Mouse (Mus musculus) retina, postnatal 7 days (tissue): ENCODE data around the gene Atxn10.

Experiments used
- DNase-seq: peaks from one replicate; pipeline ENCODE4 v3.0.0-alpha.2; 2012; ENCODE audit warnings: low read depth, low spot score

The Atxn10 gene

DNA sequence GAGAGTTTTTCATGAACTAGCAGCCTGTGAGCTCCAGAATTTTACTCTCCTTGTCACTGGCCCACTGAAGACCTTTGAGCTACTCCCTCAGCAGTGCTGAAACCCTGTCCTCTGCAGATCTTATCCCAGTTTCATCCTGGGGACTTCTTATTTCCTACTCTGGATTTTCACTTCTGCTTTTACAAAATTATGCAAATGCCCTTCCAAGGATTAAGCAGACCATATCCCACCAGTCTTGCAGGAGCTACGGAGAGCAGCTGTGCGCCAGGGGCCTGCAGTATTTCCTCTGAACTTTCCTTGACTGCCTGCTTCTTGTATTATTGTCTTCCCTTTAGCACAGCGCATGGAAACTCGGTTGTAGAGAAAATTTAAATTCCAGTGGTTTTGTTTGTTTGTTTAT is 68.7 kb downstream of the Atxn10 start:
- no peak for DNase-seq

DNA sequence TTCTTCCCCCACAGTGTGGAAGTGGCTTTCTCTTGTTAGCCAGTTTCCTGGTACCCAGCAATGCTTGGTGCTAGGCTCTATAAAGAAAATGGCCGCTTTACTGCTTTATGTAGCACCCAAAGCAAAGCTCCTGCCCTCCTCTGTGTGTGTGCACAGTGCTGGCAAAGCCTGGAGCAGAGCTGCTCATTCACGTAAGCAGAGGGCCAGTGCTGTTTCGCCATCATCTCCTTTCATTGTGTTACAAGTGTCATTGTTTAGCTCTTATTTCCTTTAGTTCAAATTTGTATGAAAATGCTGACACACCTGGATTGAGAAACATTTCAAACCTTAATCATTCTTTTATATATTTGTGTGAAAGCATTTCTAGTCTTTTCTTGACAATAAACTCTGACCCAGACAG is 69.5 kb downstream of the Atxn10 start:
- DNase-seq: no peak

DNA sequence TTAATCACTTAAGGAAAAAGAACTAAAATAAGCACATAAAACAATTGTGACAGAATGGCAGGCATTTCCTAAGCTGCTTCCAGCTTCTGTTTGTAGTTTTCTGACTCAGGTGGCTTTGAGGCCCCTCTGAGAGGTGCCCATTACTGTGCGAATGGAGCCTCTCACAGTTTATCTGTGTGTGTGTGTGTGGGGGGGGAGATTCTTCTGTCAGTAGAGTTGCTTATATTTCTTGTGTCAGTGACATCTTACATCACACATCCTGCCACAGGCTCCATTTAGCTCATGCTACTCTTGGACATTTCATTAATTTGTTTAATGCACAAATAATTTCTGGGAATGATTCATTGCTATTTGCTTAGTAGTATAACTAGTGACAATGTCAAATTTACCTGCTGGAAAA is 70.8 kb downstream of the Atxn10 start:
- DNase-seq: no peak

DNA sequence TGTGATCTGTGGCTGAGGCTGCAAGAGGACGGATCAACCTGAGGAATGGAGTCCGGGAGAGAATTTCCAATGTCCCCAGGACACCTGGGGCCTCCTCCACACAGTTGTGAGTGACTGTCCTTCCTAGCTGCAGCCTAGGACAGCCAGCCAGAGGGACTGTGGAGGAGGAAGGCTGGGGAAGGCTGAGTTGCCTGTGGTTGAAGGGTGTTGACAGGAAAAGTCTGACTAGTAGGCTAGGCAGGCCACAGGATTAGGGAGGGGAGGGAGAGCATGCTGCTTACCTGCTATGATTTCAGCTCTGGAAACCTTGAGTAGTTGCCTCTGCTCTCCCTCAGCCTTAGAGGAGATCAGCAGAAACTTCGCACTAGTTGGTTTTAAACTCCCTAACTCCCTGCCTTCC is 71.3 kb downstream of the Atxn10 start:
- DNase-seq: no peak

DNA sequence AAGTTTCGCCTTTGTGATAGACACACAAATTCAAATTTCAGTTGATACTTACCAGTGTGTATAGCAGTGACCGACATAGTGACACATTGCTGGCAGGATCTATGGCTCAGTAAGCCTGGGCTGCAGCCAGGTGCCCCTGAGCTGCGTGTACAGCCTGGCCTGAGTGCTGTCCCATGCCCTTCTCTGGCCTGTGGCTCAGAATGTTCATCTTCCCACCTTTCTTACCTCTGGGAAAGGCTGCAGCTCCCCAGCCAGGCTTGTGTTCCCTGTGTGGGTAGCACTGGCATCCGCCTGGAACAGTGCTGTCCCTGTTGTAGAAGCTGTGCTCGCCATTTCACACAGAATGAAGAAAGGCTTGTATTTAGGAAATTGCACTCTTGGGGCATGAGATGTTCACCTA is 72.7 kb downstream of the Atxn10 start:
- DNase-seq: no peak

DNA sequence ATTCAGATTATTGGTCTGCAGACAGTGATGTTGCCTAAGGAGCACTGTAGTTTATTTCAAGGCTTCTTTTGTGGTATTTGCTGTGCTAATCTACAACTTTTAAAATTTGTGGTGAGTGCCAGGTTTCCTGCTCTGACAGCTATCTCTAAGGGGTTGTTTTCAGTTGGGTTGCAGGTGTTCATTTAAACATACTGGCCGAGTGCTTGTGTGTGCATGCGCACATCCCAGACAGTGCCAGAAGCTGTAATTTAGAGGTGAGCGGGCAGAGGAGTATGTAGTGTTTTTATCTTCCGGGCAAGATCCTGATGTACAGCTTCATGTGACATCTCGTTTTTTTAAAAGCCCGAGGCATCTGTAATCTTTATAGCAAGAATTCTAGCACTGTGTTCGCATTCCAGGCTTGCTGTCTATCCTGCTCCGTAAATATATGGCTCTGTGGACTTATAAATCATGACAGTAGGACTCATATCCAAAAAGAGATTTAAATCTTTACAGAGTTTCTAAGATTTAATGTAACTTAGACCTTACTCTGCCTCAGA is 73.3 kb downstream of the Atxn10 start:
- no peak for DNase-seq

DNA sequence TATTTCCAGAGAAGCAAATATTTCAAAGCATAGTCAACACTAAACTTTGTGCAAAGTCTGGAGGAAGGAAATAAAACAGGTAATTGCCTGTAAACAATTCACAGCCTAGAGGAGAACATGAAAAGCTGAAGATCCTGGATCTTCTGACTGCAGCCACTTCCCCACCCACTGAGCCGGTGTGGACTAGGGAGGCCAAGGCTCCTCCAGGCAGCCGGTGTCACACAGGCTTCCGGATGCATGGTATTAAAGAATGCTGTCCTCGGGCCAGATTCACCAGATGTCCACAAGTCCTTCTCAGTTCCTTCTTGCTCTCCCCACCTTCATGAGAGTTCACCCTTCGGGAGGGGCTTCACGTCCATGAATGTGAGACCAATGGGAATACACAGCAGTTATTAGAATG is 73.8 kb downstream of the Atxn10 start:
- DNase-seq: no peak

DNA sequence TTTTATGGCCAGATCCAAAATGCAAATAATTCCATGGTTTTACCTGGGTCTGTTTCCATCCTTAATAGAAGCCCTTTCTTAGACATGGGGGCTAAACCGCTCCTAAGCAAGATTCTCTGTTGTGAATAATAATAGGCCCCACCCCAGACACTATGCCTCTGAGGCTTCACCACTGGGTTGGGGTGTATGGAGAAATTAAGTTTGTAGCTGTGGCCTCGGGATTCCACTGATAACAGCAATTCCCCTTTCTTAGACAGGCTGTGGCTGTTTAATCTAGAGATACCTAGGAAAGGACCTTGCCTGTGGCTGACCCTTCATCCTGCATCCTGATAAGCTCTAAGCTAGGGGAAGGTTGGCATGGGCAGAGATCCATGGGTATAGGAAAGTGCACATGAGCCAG is 78.6 kb downstream of the Atxn10 start:
- no peak for DNase-seq

DNA sequence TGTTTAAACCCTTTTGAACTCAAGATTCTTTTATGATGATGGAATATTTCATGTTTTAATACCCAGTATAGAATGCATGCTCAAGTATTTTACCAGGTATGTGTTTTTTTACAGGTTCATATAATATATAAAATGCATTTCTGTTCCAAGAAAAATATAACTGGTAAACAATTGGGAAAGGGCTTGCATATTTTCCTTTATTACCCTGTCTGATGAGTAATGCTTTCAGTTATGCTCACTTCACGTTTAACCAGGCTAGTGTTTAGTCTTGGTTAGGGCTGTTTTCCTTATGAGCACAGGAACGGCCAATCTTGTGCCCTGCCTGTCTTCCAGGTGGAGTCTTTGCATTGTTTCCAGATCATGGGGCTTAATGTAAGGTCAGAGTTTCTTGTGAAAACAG is 84.6 kb downstream of the Atxn10 start:
- no peak for DNase-seq

DNA sequence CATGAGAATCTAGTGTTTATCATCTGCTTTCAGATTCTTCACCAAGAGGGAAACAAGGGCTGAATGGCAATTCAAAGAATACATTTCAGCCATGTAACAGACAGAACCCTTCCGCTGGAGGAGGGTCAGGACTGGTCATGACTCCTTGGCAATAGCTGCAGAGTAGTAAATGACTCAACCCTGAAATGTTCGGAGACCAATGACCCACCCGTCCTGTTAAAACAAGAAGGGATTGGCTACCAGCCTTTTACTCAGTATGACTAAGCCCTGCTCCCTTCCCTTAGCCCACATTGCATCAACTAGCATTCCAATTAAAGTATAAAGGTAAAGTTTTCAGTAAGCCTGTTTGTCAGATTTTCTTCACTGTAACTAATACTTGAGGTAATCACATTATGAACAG is 88.2 kb downstream of the Atxn10 start:
- DNase-seq: no peak

DNA sequence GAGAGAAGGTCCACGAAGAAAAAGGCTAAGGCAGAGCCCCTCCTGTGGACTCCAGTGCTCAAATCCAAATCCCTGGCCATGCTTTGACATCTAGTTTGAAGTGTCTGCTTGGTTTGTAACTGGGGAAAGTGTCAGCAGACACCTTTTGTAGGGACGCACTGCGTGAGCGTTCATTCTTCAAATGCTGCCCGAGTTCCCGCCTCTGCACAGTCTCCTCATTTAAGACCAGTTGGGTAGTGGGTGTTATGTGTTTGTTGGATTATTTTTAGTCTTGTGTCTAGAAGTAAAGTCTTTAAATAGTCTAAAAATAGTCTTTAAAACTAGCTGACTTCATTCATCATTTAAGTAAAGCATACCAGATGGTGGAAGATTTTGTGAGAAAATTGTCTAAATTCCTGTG is 92.1 kb downstream of the Atxn10 start:
- no peak for DNase-seq

DNA sequence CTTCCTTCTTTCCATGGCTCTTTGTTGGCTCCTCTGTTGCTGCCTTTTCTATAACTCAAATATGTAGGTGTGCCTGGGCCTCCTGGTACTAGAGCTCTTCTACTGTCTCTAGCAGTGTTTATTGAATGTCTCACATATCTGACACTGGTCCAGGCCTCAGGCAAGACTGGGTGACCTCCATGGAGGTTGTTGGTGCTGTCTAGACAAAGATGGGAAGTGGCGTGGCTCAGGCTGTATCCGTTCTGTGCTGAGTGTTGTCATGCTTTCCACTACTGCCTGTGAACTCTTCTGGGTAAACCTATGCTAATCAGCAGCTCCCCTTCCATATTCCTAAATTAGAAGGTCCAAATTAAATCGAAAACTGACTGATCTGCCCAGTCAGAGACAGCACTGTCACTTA is 106.5 kb downstream of the Atxn10 start:
- no peak for DNase-seq

DNA sequence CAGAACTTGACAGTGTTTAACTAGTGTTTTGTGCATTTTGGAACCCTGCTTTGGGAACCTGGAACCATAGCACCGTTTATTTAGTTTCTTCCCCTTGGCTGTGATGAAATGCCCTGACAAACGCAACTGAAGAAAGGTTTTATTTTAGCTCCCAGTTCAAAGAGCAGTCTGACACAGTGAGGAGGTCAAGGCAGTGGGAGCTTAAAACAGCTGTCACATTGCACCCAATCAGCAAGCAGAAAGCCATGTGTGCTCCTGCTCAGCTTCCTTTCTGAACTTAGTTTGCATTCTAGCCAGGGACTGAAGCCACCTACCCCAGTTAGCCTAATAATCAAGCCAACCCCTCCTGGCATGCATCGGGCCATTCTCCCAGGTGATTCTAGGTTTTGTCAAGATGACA is 110.6 kb downstream of the Atxn10 start:
- no peak for DNase-seq

DNA sequence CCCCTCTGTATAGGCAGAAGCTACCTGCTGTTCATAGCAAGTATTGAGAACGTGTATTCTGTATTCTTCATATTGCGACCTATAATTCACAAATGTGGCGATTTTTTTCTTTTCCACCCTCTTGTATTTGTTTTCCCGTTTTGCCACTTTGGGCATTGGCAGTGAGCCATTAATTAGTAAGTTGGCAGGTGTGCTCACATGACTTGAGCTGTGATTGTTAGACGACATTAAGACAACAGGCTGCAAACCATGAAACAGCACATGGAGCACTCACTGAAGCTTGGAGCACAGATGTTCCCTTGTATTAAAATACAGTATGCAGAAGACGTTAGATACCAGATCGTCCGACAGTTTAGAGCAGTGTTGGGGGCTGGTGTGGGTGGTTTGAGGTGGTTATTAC is 120.8 kb downstream of the Atxn10 start:
- DNase-seq: no peak

DNA sequence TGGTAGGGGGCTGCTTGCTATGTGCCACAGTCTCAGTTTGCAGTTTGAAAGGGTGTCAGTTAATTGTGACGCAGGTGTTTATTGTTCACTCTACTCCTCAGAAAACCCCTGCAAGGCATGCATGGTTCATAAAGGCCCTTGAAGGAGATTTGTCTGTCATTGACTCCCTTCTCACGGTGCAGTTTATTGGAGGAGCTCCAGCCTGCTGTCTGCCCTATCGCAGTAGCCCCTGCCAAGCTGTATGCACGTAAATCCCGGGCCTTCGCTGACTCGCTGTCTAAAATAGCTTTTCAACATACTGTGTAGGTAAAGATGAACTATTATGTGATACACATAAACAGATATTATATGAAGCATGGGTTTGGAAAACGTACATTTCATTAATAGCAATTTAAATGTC is 121.8 kb downstream of the Atxn10 start:
- no peak for DNase-seq

DNA sequence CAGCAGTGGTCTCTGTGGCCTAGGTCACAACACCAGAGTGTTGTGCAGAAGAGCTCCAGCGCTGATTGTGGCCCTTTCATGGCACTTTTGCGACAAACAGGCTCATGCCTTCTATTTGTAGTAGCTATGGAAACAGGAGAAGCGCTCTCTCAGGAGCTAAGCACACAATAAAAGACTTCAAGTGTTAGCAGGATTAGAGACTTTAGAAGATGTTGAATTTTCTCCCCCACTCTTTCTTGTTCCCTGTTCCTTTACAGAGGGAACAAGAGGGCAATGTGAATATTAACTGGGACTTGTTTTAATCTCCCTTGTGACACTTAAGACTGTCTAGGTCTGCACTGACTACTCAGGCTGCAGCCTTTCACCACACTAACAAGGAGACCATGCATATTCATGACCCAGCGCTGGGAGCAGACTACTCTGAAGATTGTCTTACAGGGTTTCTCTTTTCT is 122.6 kb downstream of the Atxn10 start:
- DNase-seq: no peak

DNA sequence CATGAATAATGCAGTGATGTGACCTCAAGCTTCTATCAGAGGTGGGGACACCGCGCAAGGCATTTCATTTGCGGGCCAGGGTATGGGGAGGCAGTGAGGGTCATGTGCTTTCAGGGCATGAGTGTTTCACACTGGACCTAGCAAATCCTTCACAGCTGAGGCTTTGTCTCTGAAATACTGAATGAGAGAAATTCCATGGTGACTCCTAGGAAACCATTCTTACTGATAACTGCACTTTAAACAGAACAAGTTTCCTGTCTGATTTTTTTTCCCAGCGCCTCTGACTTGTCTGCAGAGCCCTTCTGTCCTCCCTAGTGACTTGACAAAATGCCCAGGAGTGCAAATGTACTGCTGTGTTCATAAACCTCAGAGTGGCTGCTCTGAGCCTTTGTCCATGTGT is 125.5 kb downstream of the Atxn10 start:
- no peak for DNase-seq

DNA sequence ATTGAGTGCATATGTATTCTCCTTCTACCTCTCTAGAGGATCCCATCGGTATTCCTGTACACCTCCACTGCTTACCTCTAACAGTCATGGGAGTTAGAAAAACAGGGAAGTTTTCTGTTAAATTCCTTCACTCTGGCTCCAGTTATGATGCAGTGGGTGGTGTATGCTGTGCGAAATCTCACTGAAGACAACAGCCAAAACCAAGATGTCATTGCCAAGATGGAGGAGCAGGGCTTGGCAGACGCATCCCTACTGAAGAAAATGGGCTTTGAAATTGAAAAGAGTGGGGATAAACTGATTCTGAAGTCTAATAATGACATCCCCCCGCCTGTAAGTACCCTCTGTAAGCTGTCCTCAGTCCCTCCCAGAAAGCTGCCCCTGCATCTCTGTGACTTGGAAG is 126.1 kb downstream of the Atxn10 start:
- DNase-seq: no peak

DNA sequence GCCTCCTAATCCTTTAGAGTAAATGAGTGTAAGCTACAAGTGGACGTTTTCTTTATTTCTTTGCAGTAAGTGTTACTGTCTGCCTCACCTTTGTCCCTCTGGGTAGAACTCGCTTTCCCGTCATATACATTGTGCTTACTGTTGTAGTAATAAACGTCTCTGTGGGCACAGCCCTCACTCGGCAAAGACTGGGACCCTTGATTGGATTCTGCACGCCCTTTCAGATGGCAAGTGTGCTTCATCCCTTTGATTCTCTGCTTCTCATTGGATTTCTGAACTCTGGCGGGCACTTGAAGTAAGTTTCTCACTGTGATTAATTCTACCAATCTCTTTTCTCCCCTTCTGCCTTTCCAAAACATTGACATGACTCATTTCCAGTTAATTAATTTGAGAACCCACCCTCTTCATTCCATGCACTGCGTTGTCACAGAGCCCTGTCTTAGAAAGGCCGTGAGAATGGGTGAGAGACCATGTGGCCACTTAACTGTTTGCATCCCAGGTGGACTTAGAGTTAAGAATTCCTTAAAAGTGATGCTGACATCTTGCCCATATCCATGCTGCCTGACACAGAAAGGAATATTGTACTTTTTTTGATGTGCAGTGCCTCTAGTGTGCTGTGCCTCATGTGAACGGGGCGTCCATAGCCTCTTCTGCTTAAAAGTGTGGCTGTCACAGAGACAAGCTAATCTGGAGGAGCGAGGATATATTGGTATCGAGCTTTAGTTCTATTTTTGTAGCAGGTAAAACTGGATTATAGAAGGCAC is 127.2 kb downstream of the Atxn10 start:
- DNase-seq: no peak

DNA sequence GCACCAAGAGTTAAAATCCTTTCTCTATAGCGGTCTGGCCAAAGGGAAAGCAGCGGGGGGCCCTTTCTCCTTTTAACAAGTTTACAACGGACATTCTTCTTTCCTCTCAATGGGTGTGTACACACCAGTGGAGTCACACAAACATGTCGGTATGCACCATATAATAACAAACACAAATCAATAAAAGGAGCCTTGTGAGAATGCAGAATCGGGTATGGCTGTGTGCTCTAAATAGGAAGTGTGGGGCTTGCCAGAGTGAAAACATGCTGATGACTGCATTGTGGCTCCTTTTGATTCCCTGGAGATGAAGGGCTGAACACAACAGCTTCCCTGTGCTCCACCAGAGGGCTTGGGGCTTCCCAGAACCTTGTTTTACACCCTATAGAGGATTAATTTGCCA is 128.1 kb downstream of the Atxn10 start:
- DNase-seq: no peak

DNA sequence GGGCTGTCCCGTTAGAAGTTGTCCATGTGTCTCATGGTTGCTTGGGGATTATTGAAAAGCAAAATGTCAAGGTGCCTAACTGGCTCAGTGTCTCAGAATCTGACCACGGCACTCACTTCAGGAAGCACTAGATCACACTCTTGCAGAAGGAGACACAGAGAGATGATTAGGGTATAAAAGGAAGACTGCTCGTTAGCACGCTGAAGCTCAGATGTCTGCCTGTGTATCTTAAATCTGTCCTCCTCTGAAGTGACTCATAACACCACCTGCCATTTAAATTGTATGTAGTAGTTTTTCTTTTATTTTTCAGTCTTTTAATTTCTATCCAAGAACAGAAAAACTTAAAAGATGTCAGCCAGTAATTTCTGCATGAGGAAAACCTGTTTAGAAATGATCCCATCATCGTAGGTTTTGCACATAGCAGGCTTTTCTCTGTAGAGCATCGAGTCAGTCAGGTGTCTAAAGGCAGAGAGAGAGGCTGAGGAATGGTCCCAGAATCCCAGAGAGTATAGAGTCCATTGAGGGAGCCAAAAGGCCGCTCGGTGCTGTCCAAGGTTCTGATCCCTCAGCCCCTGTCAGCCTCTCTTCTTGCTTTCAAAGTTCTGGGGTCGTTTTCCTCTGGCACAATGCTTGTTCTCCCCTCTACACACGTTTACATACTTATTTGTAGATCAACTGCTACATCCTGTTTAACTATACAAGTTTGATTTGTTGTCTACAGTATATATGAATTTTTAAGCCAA is 128.9 kb downstream of the Atxn10 start:
- DNase-seq: no peak

DNA sequence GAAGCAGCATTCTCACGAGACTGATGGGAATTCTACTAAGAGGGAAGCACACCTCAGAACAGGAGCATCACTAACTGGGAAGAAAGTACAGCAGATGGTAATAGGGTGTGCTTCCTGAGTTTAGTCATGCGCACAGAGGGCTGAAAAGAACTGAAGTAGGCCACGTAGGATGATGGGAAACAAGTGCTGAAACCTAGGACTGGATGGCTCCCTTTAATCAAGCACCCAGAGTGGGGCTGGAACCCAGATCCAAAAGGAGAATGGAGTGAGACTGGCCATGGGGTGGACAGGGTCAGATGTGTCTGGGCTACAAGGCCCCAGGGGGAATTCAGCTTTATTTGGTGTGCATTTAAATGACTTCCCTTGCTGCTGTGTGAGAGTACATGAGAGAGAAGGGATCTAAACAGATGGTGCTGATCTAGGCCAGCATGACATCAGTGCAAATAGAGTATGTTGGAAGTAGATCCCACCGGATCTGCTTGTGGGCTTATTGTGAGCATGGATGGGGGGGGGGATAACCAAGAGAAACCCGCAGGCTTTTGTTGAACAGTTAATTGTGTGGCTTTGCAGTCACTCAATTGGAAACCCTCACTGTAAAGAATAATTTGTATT is 130.5 kb downstream of the Atxn10 start:
- no peak for DNase-seq

DNA sequence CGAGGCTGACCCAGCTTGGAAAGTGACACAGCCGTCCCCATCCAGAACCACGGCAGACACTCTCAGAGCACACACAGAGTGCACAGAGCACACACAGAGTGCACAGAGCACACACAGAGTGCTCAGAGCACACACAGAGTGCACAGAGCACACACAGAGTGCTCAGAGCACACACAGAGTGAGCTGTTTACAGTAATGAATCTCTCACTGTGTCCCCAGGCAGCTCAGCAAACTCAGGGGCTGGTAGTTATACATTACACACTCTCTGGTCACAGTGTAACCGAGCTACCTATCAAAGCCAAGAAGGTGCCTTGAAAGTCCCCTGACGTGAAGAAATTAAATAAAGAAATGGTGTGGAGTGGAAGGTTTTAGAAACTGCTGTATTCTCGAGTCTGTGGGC is 133.4 kb downstream of the Atxn10 start:
- DNase-seq: no peak
